Mouse (Mus musculus): Measurements from ENCODE around the gene Phf1.
"Not testable (repeated sequence)": the region's sequence is repeated elsewhere in the genome, so short reads cannot be mapped to it uniquely, and the experiment has no call there.

Phf1 gene

GRCm38 (mm10) chr17:26951406-26951805 lies 18.6 kb downstream of the Phf1 start:
- DNase-seq (ENCODE audit: low spot score), result peak; percentile 86

GRCm38 (mm10) chr17:26951952-26952877 lies 19.4 kb downstream of the Phf1 start:
- DNase-seq (ENCODE audit: low spot score), result no peak

- no peak for DNase-seq (ENCODE audit: low spot score)
Measured at GRCm38 (mm10) chr17:26953201-26953600, 20.3 kb downstream of the Phf1 start.

GRCm38 (mm10) chr17:26953726-26954125 lies 20.9 kb downstream of the Phf1 start:
- DNase-seq (ENCODE audit: low spot score), result no peak

- no peak for DNase-seq (ENCODE audit: low spot score)
Measured at GRCm38 (mm10) chr17:26956309-26956708, 23.5 kb downstream of the Phf1 start.

- DNase-seq (ENCODE audit: low spot score), result no peak
Measured at GRCm38 (mm10) chr17:26956895-26957294, 24.0 kb downstream of the Phf1 start.

- DNase-seq (ENCODE audit: low spot score), result no peak
Measured at GRCm38 (mm10) chr17:26957872-26958271, 25.0 kb downstream of the Phf1 start.

- DNase-seq (ENCODE audit: low spot score), result no peak
Measured at GRCm38 (mm10) chr17:26958880-26959279, 26.0 kb downstream of the Phf1 start.

GRCm38 (mm10) chr17:26959815-26960214 lies 27.0 kb downstream of the Phf1 start:
- DNase-seq (ENCODE audit: low spot score), result no peak

- DNase-seq (ENCODE audit: low spot score), result no peak
Measured at GRCm38 (mm10) chr17:26961572-26962240, 28.9 kb downstream of the Phf1 start.

GRCm38 (mm10) chr17:26966993-26967392 lies 34.1 kb downstream of the Phf1 start:
- DNase-seq (ENCODE audit: low spot score), result no peak

GRCm38 (mm10) chr17:26967477-26967876 lies 34.6 kb downstream of the Phf1 start:
- no peak for DNase-seq (ENCODE audit: low spot score)

- DNase-seq (ENCODE audit: low spot score), result no peak
Measured at GRCm38 (mm10) chr17:26968200-26968611, 35.4 kb downstream of the Phf1 start.

GRCm38 (mm10) chr17:26969257-26969656 lies 36.4 kb downstream of the Phf1 start:
- no peak for DNase-seq (ENCODE audit: low spot score)

- no peak for DNase-seq (ENCODE audit: low spot score)
Measured at GRCm38 (mm10) chr17:26970221-26970620, 37.4 kb downstream of the Phf1 start.

GRCm38 (mm10) chr17:26971247-26971905 lies 38.5 kb downstream of the Phf1 start:
- no peak for DNase-seq (ENCODE audit: low spot score)

- DNase-seq (ENCODE audit: low spot score), result no peak
Measured at GRCm38 (mm10) chr17:26972107-26972506, 39.3 kb downstream of the Phf1 start.

GRCm38 (mm10) chr17:26972703-26973574 lies 40.1 kb downstream of the Phf1 start, which contains the start of gene Zbtb9:
Gene Zbtb9 (plus strand): TSS chr17:26973167.
- peak; percentile 96 for DNase-seq (ENCODE audit: low spot score)

GRCm38 (mm10) chr17:26974547-26974946 lies 41.7 kb downstream of the Phf1 start:
- no peak for DNase-seq (ENCODE audit: low spot score)

- DNase-seq (ENCODE audit: low spot score), result no peak
Measured at GRCm38 (mm10) chr17:26975415-26975814, 42.6 kb downstream of the Phf1 start.

- not testable (repeated sequence) for DNase-seq (ENCODE audit: low spot score)
Measured at GRCm38 (mm10) chr17:26977354-26977753, 44.5 kb downstream of the Phf1 start.

- no peak for DNase-seq (ENCODE audit: low spot score)
Measured at GRCm38 (mm10) chr17:26979426-26979825, 46.6 kb downstream of the Phf1 start.

All from layer of hippocampus, adult 11-12 months (tissue).